Mouse (Mus musculus): Measurements from ENCODE around the gene Necab2.
A peak's percentile ranks its signal among the peaks of the same experiment; 100 is the strongest.

Necab2 gene

GRCm38 (mm10) chr8:119452919-119453318 is 6.4 kb downstream of the Necab2 start:
- no peak for DNase-seq (ENCODE audit: low spot score in 2 of 2)

GRCm38 (mm10) chr8:119456045-119456444 is 9.5 kb downstream of the Necab2 start:
- no peak for DNase-seq (ENCODE audit: low spot score in 2 of 2)

- DNase-seq (ENCODE audit: low spot score in 2 of 2): no peak
Observed at GRCm38 (mm10) chr8:119459724-119460123, 13.2 kb downstream of the Necab2 start.

- DNase-seq (ENCODE audit: low spot score in 2 of 2): no peak
Observed at GRCm38 (mm10) chr8:119461356-119461755, 14.8 kb downstream of the Necab2 start.

- no peak for DNase-seq (ENCODE audit: low spot score in 2 of 2)
Observed at GRCm38 (mm10) chr8:119463709-119464108, 17.2 kb downstream of the Necab2 start.

- no peak for DNase-seq (ENCODE audit: low spot score in 2 of 2)
Observed at GRCm38 (mm10) chr8:119466105-119466504, 19.6 kb downstream of the Necab2 start.

- DNase-seq (ENCODE audit: low spot score in 2 of 2): no peak
Observed at GRCm38 (mm10) chr8:119466794-119467193, 20.3 kb downstream of the Necab2 start.

- DNase-seq (ENCODE audit: low spot score in 2 of 2): no peak
Observed at GRCm38 (mm10) chr8:119468091-119468490, 21.6 kb downstream of the Necab2 start.

- DNase-seq (ENCODE audit: low spot score in 2 of 2): no peak
Observed at GRCm38 (mm10) chr8:119478684-119479083, 32.2 kb downstream of the Necab2 start.

GRCm38 (mm10) chr8:119484145-119484896 is 37.8 kb downstream of the Necab2 start:
- no peak for DNase-seq (ENCODE audit: low spot score in 2 of 2)

- no peak for DNase-seq (ENCODE audit: low spot score in 2 of 2)
Observed at GRCm38 (mm10) chr8:119487093-119487492, 40.6 kb downstream of the Necab2 start.

GRCm38 (mm10) chr8:119496848-119497247 is 50.3 kb downstream of the Necab2 start:
- peak; percentile 5 to 23 for DNase-seq (ENCODE audit: low spot score in 2 of 2)

- DNase-seq (ENCODE audit: low spot score in 2 of 2): no peak
Observed at GRCm38 (mm10) chr8:119499836-119500235, 53.3 kb downstream of the Necab2 start.

GRCm38 (mm10) chr8:119501598-119501997 is 55.1 kb downstream of the Necab2 start, which contains the start of gene Slc38a8:
Gene Slc38a8, minus strand, starts transcription at chr8:119501698.
- DNase-seq (ENCODE audit: low spot score in 2 of 2): no peak

GRCm38 (mm10) chr8:119502111-119502510 is 55.6 kb downstream of the Necab2 start:
- DNase-seq (ENCODE audit: low spot score in 2 of 2): no peak

GRCm38 (mm10) chr8:119503191-119503767 is 56.8 kb downstream of the Necab2 start:
- no peak for DNase-seq (ENCODE audit: low spot score in 2 of 2)

GRCm38 (mm10) chr8:119505488-119505887 is 59.0 kb downstream of the Necab2 start:
- DNase-seq (ENCODE audit: low spot score in 2 of 2): no peak

- DNase-seq (ENCODE audit: low spot score in 2 of 2): no peak
Observed at GRCm38 (mm10) chr8:119506106-119506505, 59.6 kb downstream of the Necab2 start.

- no peak for DNase-seq (ENCODE audit: low spot score in 2 of 2)
Observed at GRCm38 (mm10) chr8:119510471-119510870, 64.0 kb downstream of the Necab2 start.

- DNase-seq (ENCODE audit: low spot score in 2 of 2): no peak
Observed at GRCm38 (mm10) chr8:119511722-119512121, 65.2 kb downstream of the Necab2 start.

GRCm38 (mm10) chr8:119513405-119513804 is 66.9 kb downstream of the Necab2 start:
- no peak for DNase-seq (ENCODE audit: low spot score in 2 of 2)

GRCm38 (mm10) chr8:119514940-119515339 is 68.4 kb downstream of the Necab2 start:
- no peak for DNase-seq (ENCODE audit: low spot score in 2 of 2)

- DNase-seq (ENCODE audit: low spot score in 2 of 2): no peak
Observed at GRCm38 (mm10) chr8:119515767-119516166, 69.2 kb downstream of the Necab2 start.

Data from heart, adult 9 months (tissue).